Mouse (Mus musculus) stomach, postnatal 0 days (tissue): ENCODE results near the gene Lpin3. TPM values are rescaled to one million over a fixed set of nuclear protein-coding genes. Genes with fewer than 3 reads are reported as not detected.

ENCODE experiments used
- ATAC-seq: fragments of 200-750 bp; cut with Nextera tagmentation; 2 replicates; pipeline ENCODE4 v1.8.0; 2017; ENCODE audit not compliant: low FRiP score, low TSS enrichment
- DNase-seq: peaks from one replicate; pipeline ENCODE4 v3.0.0-alpha.2; 2016; ENCODE audit warnings: low spot score
- H3K27ac ChIP-seq: fragments of 300-500 bp; sonication (generic); replicated peaks from 2 replicates; pipeline ENCODE4 v1.5.1; 2014; ENCODE audit warnings: mild to moderate bottlenecking, control low read depth
- H3K27me3 ChIP-seq: fragments of 300-500 bp; sonication (generic); 2 replicates; pipeline ENCODE4 v1.6.1; 2014; ENCODE audit warnings: low read length; ENCODE audit not compliant: control insufficient read depth, insufficient read depth
- H3K36me3 ChIP-seq: fragments of 300-500 bp; sonication (generic); 2 replicates; pipeline ENCODE4 v1.6.1; 2014; ENCODE audit warnings: low read length, mixed read lengths; ENCODE audit not compliant: control insufficient read depth, insufficient read depth
- H3K4me1 ChIP-seq: fragments of 300-500 bp; sonication (generic); replicated peaks from 2 replicates; pipeline ENCODE4 v1.6.1; 2014; ENCODE audit warnings: antibody characterized with exemption; ENCODE audit not compliant: control insufficient read depth, insufficient read depth
- H3K4me2 ChIP-seq: fragments of 300-500 bp; sonication (generic); replicated peaks from 2 replicates; pipeline ENCODE4 v1.6.1; 2014; ENCODE audit warnings: low read depth, mild to moderate bottlenecking, control low read depth, moderate library complexity
- H3K4me3 ChIP-seq: fragments of 300-500 bp; sonication (generic); 2 replicates; pipeline ENCODE4 v1.5.1; 2014; ENCODE audit warnings: low read depth, low read length, control low read depth
- H3K9ac ChIP-seq: fragments of 300-500 bp; sonication (generic); 2 replicates; pipeline ENCODE4 v1.6.1; 2014; ENCODE audit warnings: mild to moderate bottlenecking, low read length, control low read depth, mixed read lengths
- H3K9me3 ChIP-seq: fragments of 300-500 bp; sonication (generic); 2 replicates; pipeline ENCODE4 v1.6.1; 2016; ENCODE audit warnings: low read length; ENCODE audit not compliant: control insufficient read depth
- CTCF ChIP-seq: IDR thresholded peaks from 2 replicates; pipeline ENCODE4 v1.5.1; 2016; ENCODE audit warnings: antibody characterized with exemption, low read depth, mild to moderate bottlenecking, moderate library complexity
- EP300 ChIP-seq: optimal IDR thresholded peaks from 2 replicates; pipeline ENCODE3; 2016; ENCODE audit warnings: antibody characterized with exemption
- WGBS: fragments of 180-500 bp; shearing (Covaris S2); extraction: QIAGEN DNeasy Blood & Tissue Kit; methylation state at CpG from one replicate; pipeline ENCODE4 v1.1.7; 2014; 5-methylcytosine and 5-hydroxymethylcytosine counted together
- polyA plus RNA-seq: library from polyadenylated mRNA; unstranded; fragments of >200 nt; fragmentation: Nextera tagmentation; extraction: Ambion mirVana; gene quantifications from 2 replicates; pipeline ENCODE4 v1.2.1, GENCODE M21; 2015

Gene Lpin3
- polyA plus RNA-seq, 1 experiment from 2014 or later = 19.4 TPM

GRCm38 (mm10) chr2:160882436-160882835 is 2.0 kb downstream of the Lpin3 start:
- Histone ChIP-seq H3K4me1 (no peaks in the 10 kb centered on the region), H3K9ac (no peak overlapping the region), H3K9me3 (no peaks in the 10 kb centered on the region), H3K4me2 (no peak overlapping the region), H3K27me3 (no peaks in the 10 kb centered on the region; the same call in 1 of the 2 replicates), H3K36me3 (no peaks in the 10 kb centered on the region), H3K27ac (no peak overlapping the region), H3K4me3 (no peak overlapping the region)
- DNase-seq (peak; percentile 9), ATAC-seq (no peak)
- 69% methylated on average over 5 of the region's 5 CpGs for WGBS
- TF ChIP-seq CTCF (no peak), EP300 (no peak)

- DNase-seq (peak; percentile 18), ATAC-seq (no peak)
- Histone ChIP-seq H3K4me3 (no peak overlapping the region), H3K9me3 (no peaks in the 10 kb centered on the region), H3K36me3 (no peaks in the 10 kb centered on the region), H3K4me1 (no peaks in the 10 kb centered on the region), H3K4me2 (no peak overlapping the region), H3K27ac (no peak overlapping the region), H3K9ac (no peak overlapping the region), H3K27me3 (no peaks in the 10 kb centered on the region; the same call in 1 of the 2 replicates)
- TF ChIP-seq CTCF = no peak
- TF ChIP-seq EP300 = no peak
- WGBS = 54% methylated on average over 4 of the region's 4 CpGs
These were observed 3.4 kb downstream of the Lpin3 start for GRCm38 (mm10) chr2:160883912-160884311.

- no peaks in the 10 kb centered on the region for H3K9me3 ChIP-seq
- H3K4me3 ChIP-seq = no peak overlapping the region
- H3K4me1 ChIP-seq = no peaks in the 10 kb centered on the region
- no peak overlapping the region for H3K27ac ChIP-seq
- H3K9ac ChIP-seq = no peak overlapping the region
- DNase-seq (peak; percentile 69), ATAC-seq (no peak)
- H3K36me3 ChIP-seq = no peaks in the 10 kb centered on the region
- H3K4me2 ChIP-seq = no peak overlapping the region
- WGBS = 19% methylated on average over 2 of the region's 2 CpGs
- TF ChIP-seq EP300 (no peak), CTCF (peak; percentile 83)
- no peaks in the 10 kb centered on the region; the same call in 1 of the 2 replicates for H3K27me3 ChIP-seq
These were observed 4.4 kb downstream of the Lpin3 start for GRCm38 (mm10) chr2:160884830-160885229.

GRCm38 (mm10) chr2:160886221-160886620 is 5.8 kb downstream of the Lpin3 start:
- 75% methylated on average over 3 of the region's 3 CpGs for WGBS
- Histone ChIP-seq H3K4me2 (no peak overlapping the region), H3K27me3 (no peaks in the 10 kb centered on the region; the same call in 1 of the 2 replicates), H3K4me3 (no peak overlapping the region), H3K36me3 (no peaks in the 10 kb centered on the region), H3K9ac (no peak overlapping the region), H3K27ac (no peak overlapping the region), H3K4me1 (no peaks in the 10 kb centered on the region), H3K9me3 (no peaks in the 10 kb centered on the region)
- TF ChIP-seq EP300 (no peak), CTCF (no peak)
- ATAC-seq (no peak), DNase-seq (no peak)

- ATAC-seq = peak; percentile 82
These were observed 6.8 kb downstream of the Lpin3 start for GRCm38 (mm10) chr2:160887284-160887683.

GRCm38 (mm10) chr2:160887859-160888258 is 7.4 kb downstream of the Lpin3 start:
- Histone ChIP-seq H3K4me3 (peak overlapping the region; percentile 45), H3K27ac (peak overlapping the region; percentile 73), H3K9ac (peak overlapping the region; percentile 53), H3K4me2 (peak overlapping the region; percentile 82), H3K4me1 (no peaks in the 10 kb centered on the region), H3K9me3 (no peaks in the 10 kb centered on the region), H3K27me3 (no peaks in the 10 kb centered on the region), H3K36me3 (no peaks in the 10 kb centered on the region)
- TF ChIP-seq EP300 = no peak
- TF ChIP-seq CTCF = no peak
- WGBS = 1% methylated on average over 26 of the region's 26 CpGs
- DNase-seq (peak; percentile 93), ATAC-seq (peak; percentile 95)

More at GRCm38 (mm10) chr2:160887284-160887683, 6.8 kb downstream of the Lpin3 start:
- Histone ChIP-seq H3K36me3 (no peaks in the 10 kb centered on the region), H3K27ac (peak overlapping the region; percentile 73), H3K4me1 (no peaks in the 10 kb centered on the region), H3K4me3 (peak overlapping the region; percentile 45), H3K27me3 (no peaks in the 10 kb centered on the region; the same call in 1 of the 2 replicates), H3K4me2 (peak overlapping the region; percentile 82), H3K9me3 (no peaks in the 10 kb centered on the region), H3K9ac (peak overlapping the region; percentile 53; the same call in 1 of the 2 replicates)
- DNase-seq = peak; percentile 87
- TF ChIP-seq EP300 (no peak), CTCF (peak; percentile 97)
- WGBS = under 1% methylated on average over 11 of the region's 11 CpGs
